ENCODE assay signal across 8 mouse cellular contexts in the genomic region with DNA sequence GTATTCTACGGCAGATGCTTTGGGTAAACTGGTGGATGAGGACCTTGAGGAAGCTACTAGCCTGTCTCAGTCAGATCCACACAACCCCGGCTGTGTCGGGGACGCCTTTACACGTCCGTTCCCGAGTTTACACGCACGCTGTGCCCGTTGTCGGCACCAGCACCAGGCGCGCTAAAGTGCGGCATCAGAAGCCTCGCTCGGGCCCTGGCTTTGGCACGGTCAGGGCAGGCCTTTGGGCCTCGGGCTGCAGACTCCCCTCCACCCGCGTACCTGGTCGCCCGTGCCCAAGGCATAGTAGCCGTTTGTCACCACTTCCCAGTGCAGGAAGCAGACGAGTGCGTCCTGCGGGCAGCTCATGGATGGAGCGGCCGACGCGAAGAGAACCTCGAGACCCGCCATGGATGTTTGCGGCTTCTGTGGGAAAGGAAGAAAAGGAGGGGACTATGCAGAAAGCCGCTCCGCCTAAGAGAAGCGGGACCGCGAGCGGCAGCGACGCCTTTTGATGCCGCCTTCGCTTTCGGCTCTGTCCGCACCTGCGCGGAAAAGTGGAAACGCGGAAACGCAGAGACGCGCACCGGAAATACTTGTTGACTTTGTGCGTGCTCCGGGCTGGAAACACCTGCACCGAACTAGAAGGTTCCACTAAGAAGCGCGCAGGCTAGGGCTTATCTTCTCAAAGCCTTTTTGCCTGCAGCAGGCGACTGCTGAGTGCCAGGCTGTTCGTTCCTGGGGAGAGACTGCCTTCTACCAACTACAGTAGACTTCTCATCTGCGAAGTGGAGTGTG. TPM values are rescaled to one million over a fixed set of nuclear protein-coding genes. Genes with fewer than 3 reads are reported as not detected.
DNase-seq lines count a peak whose midpoint lies in the region; ATAC-seq and TF ChIP-seq lines count a peak whose summit lies in the region.

No protein-coding gene starts in this region.

- DNase-seq in ES-E14 (ENCODE audit: low read depth, low spot score): peak; percentile 81
- DNase-seq in cerebellum, adult 11-12 months: peak; percentile 86
- peak; percentile 66 for DNase-seq in heart, postnatal 25 days (ENCODE audit: low spot score)
- DNase-seq in layer of hippocampus, adult 2 months (ENCODE audit: low spot score in 2 of 2): peak; percentile 86 to 90
- DNase-seq in lung, embryonic 14.5 days: peak; percentile 94
- DNase-seq in thymus, adult 2 months: peak; percentile 90

- peaks cover 4% of the 10 kb centered on the region; the same call in 1 of the 2 replicates for H3K27me3 ChIP-seq in forebrain, embryonic 15.5 days
- no peaks in the 10 kb centered on the region for H3K27me3 ChIP-seq in lung, embryonic 14.5 days (ENCODE audit: insufficient read depth, low read length)
- no peaks in the 10 kb centered on the region for H3K27me3 ChIP-seq in thymus, adult 2 months (ENCODE audit: control insufficient read depth, insufficient read depth, low read length)

- under 1% methylated on average over 61 of the region's 61 CpGs for WGBS in forebrain, embryonic 15.5 days
- under 1% methylated on average over 61 of the region's 61 CpGs for WGBS in lung, embryonic 14.5 days
- WGBS in olfactory bulb, adult 2 months: under 1% methylated on average over 61 of the region's 61 CpGs
- under 1% methylated on average over 61 of the region's 61 CpGs for WGBS in thymus, adult 2 months

- intact Hi-C loops in heart, postnatal 25 days (cut with DNase I): loop anchor here (5.0 to 10.0 kb wide), 3 partner anchors 166 to 249 kb away; a partner anchor contains a TSS

- ATAC-seq in forebrain, embryonic 15.5 days (replicated peaks): peak; percentile 96
- ATAC-seq in lung, embryonic 14.5 days (ENCODE audit: insufficient read depth): peak; percentile 88

- 0 out of 2 replicates have a peak, but pooled peaks cover 2% of the 10 kb centered on the region for H3K36me3 ChIP-seq in ES-E14 (ENCODE audit: control insufficient read depth, insufficient read depth, low read length, poor library complexity, severe bottlenecking)
- no peaks in the 10 kb centered on the region for H3K36me3 ChIP-seq in forebrain, embryonic 15.5 days
- no peaks in the 10 kb centered on the region for H3K36me3 ChIP-seq in lung, embryonic 14.5 days (ENCODE audit: insufficient read depth)
- H3K36me3 ChIP-seq in thymus, adult 2 months (ENCODE audit: control insufficient read depth, insufficient read depth, low read length): no peaks in the 10 kb centered on the region

- TF ChIP-seq CTCF in layer of hippocampus, adult 2 months (conservative IDR thresholded peaks at IDR 0.05): 0 out of 2 replicates have a peak, but pooled peaks have one; percentile 2
- TF ChIP-seq CTCF in lung, embryonic 14.5 days (IDR thresholded peaks at IDR 0.05; ENCODE audit: low read depth): no peak
- peak; percentile 29; the same call in 1 of the 2 replicates for TF ChIP-seq CTCF in olfactory bulb, adult 2 months (IDR thresholded peaks at IDR 0.05; ENCODE audit: insufficient read depth, low read depth, low read length)
- 0 out of 2 replicates have a peak, but pooled peaks have one; percentile 36 for TF ChIP-seq CTCF in thymus, adult 2 months (IDR thresholded peaks at IDR 0.05; ENCODE audit: borderline replicate concordance, control insufficient read depth, extremely low read depth, insufficient read depth, low read length, poor library complexity)

- in situ Hi-C loops in ES-E14 (cut with MboI; ENCODE audit: low sequenced_read_pairs in 2 of 2, unreplicated experiment in 2 of 2): no loop called here

- no peaks in the 10 kb centered on the region for H3K9me3 ChIP-seq in ES-E14 (ENCODE audit: control insufficient read depth, insufficient read depth, low read depth, low read length)
- no peaks in the 10 kb centered on the region for H3K9me3 ChIP-seq in forebrain, embryonic 15.5 days
- H3K9me3 ChIP-seq in lung, embryonic 14.5 days (ENCODE audit: low read depth, low read length): no peaks in the 10 kb centered on the region

- peaks cover 0 to 5% of the 10 kb centered on the region in 2 experiments; a peak in 1 of 4 replicates for H3K4me1 ChIP-seq in ES-E14 (ENCODE audit: control insufficient read depth in 2 of 2, insufficient read depth in 2 of 2, low read length in 2 of 2, poor library complexity in 1 of 2)
- peaks cover 31% of the 10 kb centered on the region for H3K4me1 ChIP-seq in forebrain, embryonic 15.5 days
- H3K4me1 ChIP-seq in lung, embryonic 14.5 days (ENCODE audit: insufficient read depth): peaks cover 4% of the 10 kb centered on the region; the same call in 1 of the 2 replicates
- peaks cover 6% of the 10 kb centered on the region for H3K4me1 ChIP-seq in olfactory bulb, adult 2 months (ENCODE audit: control insufficient read depth, insufficient read depth, low read length)
- H3K4me1 ChIP-seq in thymus, adult 2 months (replicated peaks; ENCODE audit: control insufficient read depth, insufficient read depth, low read length): no peaks in the 10 kb centered on the region; the same call in none of the 2 replicates

- H3K9ac ChIP-seq in ES-E14 (ENCODE audit: insufficient read depth, low read depth, low read length, poor library complexity, severe bottlenecking): peak overlapping the region; percentile 81
- H3K9ac ChIP-seq in forebrain, embryonic 15.5 days (replicated peaks): peak overlapping the region; percentile 77
- H3K9ac ChIP-seq in lung, embryonic 14.5 days: peak overlapping the region; percentile 70

- peak overlapping the region; percentile 88 to 96 for H3K4me3 ChIP-seq in ES-E14 (ENCODE audit: insufficient read depth in 1 of 2, low read depth in 1 of 2, low read length in 2 of 2, poor library complexity in 1 of 2, severe bottlenecking in 1 of 2)
- peak overlapping the region; percentile 69 for H3K4me3 ChIP-seq in forebrain, embryonic 15.5 days
- H3K4me3 ChIP-seq in layer of hippocampus, adult 2 months: peak overlapping the region; percentile 68
- peak overlapping the region; percentile 73 for H3K4me3 ChIP-seq in lung, embryonic 14.5 days (ENCODE audit: low read depth, low read length)
- H3K4me3 ChIP-seq in olfactory bulb, adult 2 months (ENCODE audit: insufficient read depth, low read depth, low read length): peak overlapping the region; percentile 92
- peak overlapping the region; percentile 97 for H3K4me3 ChIP-seq in thymus, adult 2 months (ENCODE audit: control insufficient read depth, insufficient read depth, low read length)

- H3K27ac ChIP-seq in ES-E14 (ENCODE audit: insufficient read depth, low read depth, low read length, poor library complexity, severe bottlenecking): no peak overlapping the region
- H3K27ac ChIP-seq in forebrain, embryonic 15.5 days (replicated peaks): peak overlapping the region; percentile 81
- peak overlapping the region; percentile 82 for H3K27ac ChIP-seq in layer of hippocampus, adult 2 months
- peak overlapping the region; percentile 46; the same call in 1 of the 2 replicates for H3K27ac ChIP-seq in lung, embryonic 14.5 days (ENCODE audit: low read depth)
- peak overlapping the region; percentile 89 for H3K27ac ChIP-seq in olfactory bulb, adult 2 months (ENCODE audit: insufficient read depth, low read depth, low read length)
- H3K27ac ChIP-seq in thymus, adult 2 months (ENCODE audit: control insufficient read depth, insufficient read depth, low read length): peak overlapping the region; percentile 51

- peak; percentile 67 for TF ChIP-seq POLR2A in olfactory bulb, adult 2 months (IDR thresholded peaks at IDR 0.05; ENCODE audit: insufficient read depth, low read depth, low read length)
- TF ChIP-seq POLR2A in thymus, adult 2 months (IDR thresholded peaks at IDR 0.05; ENCODE audit: control insufficient read depth, extremely low read depth, insufficient read depth, low read length, poor library complexity): peak; percentile 86

- H3K4me2 ChIP-seq in forebrain, embryonic 15.5 days (replicated peaks): peak overlapping the region; percentile 57
- H3K4me2 ChIP-seq in lung, embryonic 14.5 days: peak overlapping the region; percentile 80

TF ChIP-seq in ES-E14, 5 proteins besides CTCF, POLR2A, EP300 and RAD21:
- 0 out of 2 replicates have a peak, but pooled peaks have one; percentile 17 for TF ChIP-seq ZC3H11A (IDR thresholded peaks at IDR 0.05; ENCODE audit: borderline replicate concordance, low read depth, low read length)
- TF ChIP-seq CHD2 (IDR thresholded peaks at IDR 0.05; ENCODE audit: low read depth, low read length): peak; percentile 26; the same call in 1 of the 2 replicates
- TF ChIP-seq ZNF384 (IDR thresholded peaks at IDR 0.05; ENCODE audit: low read depth, low read length): no peak
- TF ChIP-seq HCFC1 (IDR thresholded peaks at IDR 0.05; ENCODE audit: borderline replicate concordance, insufficient read depth, low read length): peak; percentile 86
- no peak for TF ChIP-seq MAFK (IDR thresholded peaks at IDR 0.05; ENCODE audit: insufficient read depth, low read depth, low read length)
TF ChIP-seq in ES-E14: peak in this region for 3.

RNA-seq across cellular contexts. Expression of a gene that starts 3.1 kb away (rescaled TPM):
- total RNA-seq in ES-E14 (2012; rRNA removed): 15.4 and 21.7 TPM in 2 replicates
- polyA plus RNA-seq in forebrain, embryonic 15.5 days (2015; fragmentation: Nextera tagmentation; extraction: Ambion mirVana): 51.5 and 55.1 TPM in 2 replicates
- 10 to 100 TPM; 23.0 to 24.0 TPM for total RNA-seq in heart, postnatal 25 days (2021)
- 10 to 100 TPM; 34.6 to 36.9 TPM for total RNA-seq in layer of hippocampus, adult 2 months (2021)
- polyA plus RNA-seq in lung, embryonic 14.5 days (2014; fragmentation: Nextera tagmentation; extraction: Ambion mirVana): 41.3 and 42.1 TPM in 2 replicates
- not detected in 2 replicates for polyA plus RNA-seq in olfactory bulb, adult 2 months (2012; ENCODE audit: insufficient read depth, insufficient read length, low replicate concordance, missing spikeins)
- polyA plus RNA-seq in thymus, adult 2 months (2012; rRNA removed): 63.4 and 67.9 TPM in 2 replicates

RNA-seq across cellular contexts. Expression of a gene that starts 39.1 kb away (rescaled TPM):
- 0.40 and 0.85 TPM in 2 replicates for total RNA-seq in ES-E14 (2012; rRNA removed)
- 24.1 and 24.8 TPM in 2 replicates for polyA plus RNA-seq in forebrain, embryonic 15.5 days (2015; fragmentation: Nextera tagmentation; extraction: Ambion mirVana)
- 1 to 10 TPM; 5.3 to 5.7 TPM for total RNA-seq in heart, postnatal 25 days (2021)
- 1 to 10 TPM; 4.5 to 5.3 TPM for total RNA-seq in layer of hippocampus, adult 2 months (2021)
- polyA plus RNA-seq in lung, embryonic 14.5 days (2014; fragmentation: Nextera tagmentation; extraction: Ambion mirVana): 1.5 and 1.9 TPM in 2 replicates
- polyA plus RNA-seq in olfactory bulb, adult 2 months (2012; ENCODE audit: insufficient read depth, insufficient read length, low replicate concordance, missing spikeins): not detected in 2 replicates
- polyA plus RNA-seq in thymus, adult 2 months (2012; rRNA removed): 0.61 and 1.1 TPM in 2 replicates
